Mouse (Mus musculus): ENCODE data around the gene Gm21983. TPM values are rescaled to one million over a fixed set of nuclear protein-coding genes. Genes with fewer than 3 reads are reported as not detected.

Gm21983 gene
- under 1 TPM; 0.18 to 0.56 TPM for polyA plus RNA-seq (2017; shearing (Covaris generic))

GRCm38 (mm10) chr7:27180837-27181695 is at the start of gene Gm21983, which contains the start of gene Mia:
Gene Gm21983, minus strand, starts transcription at chr7:27181086.
Gene Mia, minus strand, starts transcription at chr7:27181157.

GRCm38 (mm10) chr7:27228281-27228821 is 47.5 kb upstream of the Gm21983 start, which contains the start of gene Itpkc:
Gene Itpkc, minus strand, starts transcription at chr7:27228661.

GRCm38 (mm10) chr7:27195681-27196611 is 15.1 kb upstream of the Gm21983 start, which contains the start of the genes BC024978 and Snrpa:
Gene BC024978, plus strand, starts transcription at chr7:27195781.
Gene Snrpa, minus strand, starts transcription at chr7:27196271.

GRCm38 (mm10) chr7:27178324-27179216 is 2.3 kb downstream of the Gm21983 start, which contains the start of gene Rab4b:
Gene Rab4b, minus strand, starts transcription at chr7:27178896.

GRCm38 (mm10) chr7:27166614-27167474 is 14.0 kb downstream of the Gm21983 start, which contains the start of gene Egln2:
Gene Egln2, minus strand, starts transcription at chr7:27166802.

GRCm38 (mm10) chr7:27153205-27153764 is 27.6 kb downstream of the Gm21983 start, which contains the start of gene Cyp2t4:
Gene Cyp2t4, plus strand, starts transcription at chr7:27153714.

GRCm38 (mm10) chr7:27119676-27120075 is 61.2 kb downstream of the Gm21983 start, which contains the start of gene Cyp2f2:
Gene Cyp2f2, plus strand, starts transcription at chr7:27119909.

Other genes with a start within 250 kb of the Gm21983 start
- under 1 TPM in 1 of 2 experiments, not detected in 1; 0.22 TPM for gene Cyp2a22, start 241.7 kb downstream of the Gm21983 start, polyA plus RNA-seq (2017; shearing (Covaris generic))
- under 1 TPM; 0.06 to 0.28 TPM for gene Cyp2a12, start 152.0 kb downstream of the Gm21983 start, polyA plus RNA-seq (2017; shearing (Covaris generic))
- gene Cyp2f2, start 61.2 kb downstream of the Gm21983 start, polyA plus RNA-seq (2017; shearing (Covaris generic)), result under 1 TPM; 0.31 to 0.57 TPM
- under 1 TPM in 1 of 2 experiments, not detected in 1; 0.16 TPM for gene Cyp2t4, start 27.4 kb downstream of the Gm21983 start, polyA plus RNA-seq (2017; shearing (Covaris generic))
- gene Egln2, start 14.3 kb downstream of the Gm21983 start, polyA plus RNA-seq (2017; shearing (Covaris generic)), result 10 to 100 TPM; 64.1 to 68.4 TPM
- 100 to 1,000 TPM; 133 to 148 TPM for gene Rab4b, start 2.2 kb downstream of the Gm21983 start, polyA plus RNA-seq (2017; shearing (Covaris generic))
- under 1 TPM; 0.42 to 0.97 TPM for gene Mia, start 71 bp upstream of the Gm21983 start, polyA plus RNA-seq (2017; shearing (Covaris generic))
- 1 to 10 TPM; 1.4 to 2.9 TPM for gene BC024978, start 14.7 kb upstream of the Gm21983 start, polyA plus RNA-seq (2017; shearing (Covaris generic))
- 100 to 1,000 TPM; 106 to 112 TPM for gene Snrpa, start 15.2 kb upstream of the Gm21983 start, polyA plus RNA-seq (2017; shearing (Covaris generic))
- 10 to 100 TPM in 1 of 2 experiments, 1 to 10 TPM in 1; 9.9 to 14.2 TPM for gene Itpkc, start 47.6 kb upstream of the Gm21983 start, polyA plus RNA-seq (2017; shearing (Covaris generic))
- gene Coq8b, start 51.9 kb upstream of the Gm21983 start, polyA plus RNA-seq (2017; shearing (Covaris generic)), result 10 to 100 TPM; 17.0 to 21.4 TPM
- gene Numbl, start 77.3 kb upstream of the Gm21983 start, polyA plus RNA-seq (2017; shearing (Covaris generic)), result 1 to 10 TPM; 1.7 to 1.9 TPM
- gene Ltbp4, start 156.6 kb upstream of the Gm21983 start, polyA plus RNA-seq (2017; shearing (Covaris generic)), result 1 to 10 TPM; 2.1 to 2.9 TPM
- 10 to 100 TPM; 86.4 to 88.1 TPM for gene Shkbp1, start 174.9 kb upstream of the Gm21983 start, polyA plus RNA-seq (2017; shearing (Covaris generic))
- gene Gm20479, start 176.3 kb upstream of the Gm21983 start, polyA plus RNA-seq (2017; shearing (Covaris generic)), result 1 to 10 TPM in 1 of 2 experiments, not detected in 1; 1.6 TPM

Measured in inflammation-experienced regulatory T-cells (primary cell).